ENCODE assay signal across 24 mouse cellular contexts in the genomic region with DNA sequence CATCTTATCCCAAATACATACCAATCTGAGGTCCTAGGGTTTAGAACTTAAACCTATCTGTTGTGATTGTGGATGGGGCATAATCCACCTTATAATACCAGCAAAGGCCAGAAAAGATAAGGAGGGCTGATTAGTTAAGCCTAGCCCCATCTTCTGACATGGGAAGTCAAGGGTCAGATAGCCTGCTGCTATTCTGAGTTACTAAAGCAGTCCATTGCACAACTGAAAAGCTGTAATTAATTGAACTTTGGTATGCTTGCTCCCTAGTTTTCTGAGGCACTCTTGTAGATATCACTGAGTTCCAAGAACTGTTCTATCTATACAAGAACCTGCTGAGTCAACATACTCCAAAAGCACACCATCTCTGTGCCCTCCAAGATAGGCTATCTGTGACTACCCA. TPM values are rescaled to one million over a fixed set of nuclear protein-coding genes. Genes with fewer than 3 reads are reported as not detected.
DNase-seq lines count a peak whose midpoint lies in the region; ATAC-seq and TF ChIP-seq lines count a peak whose summit lies in the region.
"Had no signal": no experiment of that assay in that cellular context is flagged by ENCODE, and none has a peak within 500 bp of the region (broad histone marks: within the 10 kb centered on the region; RNA-seq: fewer than 3 reads in every experiment).

No protein-coding gene starts in this region.

- H3K27me3 ChIP-seq in liver, adult 2 months (ENCODE audit: control insufficient read depth, insufficient read depth, low read length) = no peaks in the 10 kb centered on the region
- no peaks in the 10 kb centered on the region for H3K27me3 ChIP-seq in liver, postnatal 0 days (ENCODE audit: insufficient read depth, low read length)
- no peaks in the 10 kb centered on the region for H3K27me3 ChIP-seq in intestine, postnatal 0 days (replicated peaks; ENCODE audit: control insufficient read depth, insufficient read depth, low read length)
- H3K27me3 ChIP-seq: CH12.LX; embryonic facial prominence, embryonic 12.5 days; forebrain, embryonic 13.5 days; forebrain, embryonic 15.5 days had no signal

- H3K4me3 ChIP-seq in liver, adult 2 months (ENCODE audit: insufficient read depth, low read depth, low read length) = no peak overlapping the region
- H3K4me3 ChIP-seq in liver, postnatal 0 days (ENCODE audit: low read depth, low read length) = no peak overlapping the region
- H3K4me3 ChIP-seq in intestine, postnatal 0 days (ENCODE audit: low read depth, low read length) = no peak overlapping the region
- H3K4me3 ChIP-seq: embryonic facial prominence, embryonic 10.5 days; embryonic facial prominence, embryonic 12.5 days; forebrain, embryonic 13.5 days; forebrain, embryonic 15.5 days had no signal

- H3K36me3 ChIP-seq in liver, adult 2 months (ENCODE audit: control insufficient read depth, insufficient read depth, low read length) = no peaks in the 10 kb centered on the region
- H3K36me3 ChIP-seq in liver, postnatal 0 days (replicated peaks; ENCODE audit: insufficient read depth, low read length) = no peaks in the 10 kb centered on the region
- H3K36me3 ChIP-seq in intestine, postnatal 0 days (ENCODE audit: control insufficient read depth, insufficient read depth) = no peaks in the 10 kb centered on the region
- H3K36me3 ChIP-seq: embryonic facial prominence, embryonic 10.5 days; embryonic facial prominence, embryonic 12.5 days; forebrain, embryonic 15.5 days; G1E had no signal

- DNase-seq in liver, adult 2 months (ENCODE audit: extremely low read depth, low read depth, low spot score) = peak; percentile 78
- no peak for DNase-seq in liver, postnatal 0 days
- peak; percentile 52 for DNase-seq in yolk sac, embryonic 10.5 days (ENCODE audit: low spot score)
- DNase-seq in left cerebral cortex, adult 18-20 months (ENCODE audit: low spot score in 2 of 2) = no peak
- DNase-seq in frontal cortex, postnatal 14 days (ENCODE audit: low spot score in 2 of 2) = no peak
- DNase-seq: adrenal gland, adult 8-10 months; adrenal gland, postnatal 14 days; adrenal gland, postnatal 36 days; B cell, adult 2 months; cerebellum, adult 11-12 months; cerebellum, adult 2 months; cerebellum, adult 9-10 months; cerebellum, postnatal 10 days; cerebellum, postnatal 25 days had no signal

- no peaks in the 10 kb centered on the region for H3K9me3 ChIP-seq in liver, postnatal 0 days (ENCODE audit: low read length)
- H3K9me3 ChIP-seq in intestine, postnatal 0 days (ENCODE audit: control insufficient read depth) = no peaks in the 10 kb centered on the region
- H3K9me3 ChIP-seq: embryonic facial prominence, embryonic 10.5 days; embryonic facial prominence, embryonic 12.5 days; forebrain, embryonic 13.5 days; forebrain, embryonic 15.5 days had no signal

- no peaks in the 10 kb centered on the region for H3K79me2 ChIP-seq in liver, adult 2 months (ENCODE audit: control insufficient read depth, insufficient read depth, low read length)

- no peak overlapping the region for H3K4me2 ChIP-seq in liver, postnatal 0 days (ENCODE audit: low read depth, low read length)
- H3K4me2 ChIP-seq in intestine, postnatal 0 days (replicated peaks; ENCODE audit: low read depth) = no peak overlapping the region
- H3K4me2 ChIP-seq: embryonic facial prominence, embryonic 12.5 days; forebrain, embryonic 13.5 days; forebrain, embryonic 15.5 days had no signal

- H3K4me1 ChIP-seq in liver, adult 2 months (ENCODE audit: control insufficient read depth, insufficient read depth, low read length) = peaks cover 2% of the 10 kb centered on the region; the same call in 1 of the 2 replicates
- no peaks in the 10 kb centered on the region for H3K4me1 ChIP-seq in liver, postnatal 0 days (ENCODE audit: insufficient read depth)
- H3K4me1 ChIP-seq in intestine, postnatal 0 days (replicated peaks; ENCODE audit: control insufficient read depth, insufficient read depth, low read length) = 0 out of 2 replicates have a peak, but pooled peaks cover 3% of the 10 kb centered on the region
- H3K4me1 ChIP-seq: embryonic facial prominence, embryonic 10.5 days; embryonic facial prominence, embryonic 12.5 days; forebrain, embryonic 13.5 days; forebrain, embryonic 15.5 days had no signal

- no peak for TF ChIP-seq POLR2A in liver, adult 2 months (IDR thresholded peaks at IDR 0.05; ENCODE audit: extremely low read depth, insufficient read depth, low read length)

- no peak overlapping the region for H3K9ac ChIP-seq in liver, adult 2 months (ENCODE audit: low read depth, low read length)
- H3K9ac ChIP-seq in liver, postnatal 0 days (replicated peaks) = no peak overlapping the region
- H3K9ac ChIP-seq in intestine, postnatal 0 days (ENCODE audit: low read depth, low read length) = no peak overlapping the region
- H3K9ac ChIP-seq: embryonic facial prominence, embryonic 12.5 days; forebrain, embryonic 13.5 days; forebrain, embryonic 15.5 days had no signal

- ATAC-seq in liver, postnatal 0 days = no peak
- peak; percentile 90 for ATAC-seq in intestine, postnatal 0 days
- ATAC-seq: activated CD4-positive, CD25-positive, alpha-beta regulatory T cell, adult 4 months; CD4-positive, CD25-positive, alpha-beta regulatory T cell, adult 4 months; forebrain, embryonic 13.5 days; forebrain, embryonic 15.5 days; Patski had no signal

- no peak for TF ChIP-seq CTCF in liver, adult 2 months (IDR thresholded peaks at IDR 0.05; ENCODE audit: low read depth, low read length)
- no peak for TF ChIP-seq CTCF in liver, postnatal 0 days (IDR thresholded peaks at IDR 0.05; ENCODE audit: low read depth)
- no peak for TF ChIP-seq CTCF in intestine, postnatal 0 days (IDR thresholded peaks at IDR 0.05; ENCODE audit: low read depth)

- no peak for TF ChIP-seq EP300 in liver, postnatal 0 days (IDR thresholded peaks at IDR 0.05; ENCODE audit: low read depth)

- H3K27ac ChIP-seq in liver, adult 2 months (replicated peaks; ENCODE audit: insufficient read depth, low read depth, low read length) = no peak overlapping the region
- no peak overlapping the region for H3K27ac ChIP-seq in liver, postnatal 0 days (ENCODE audit: low read depth)
- peak overlapping the region; percentile 46; the same call in 1 of the 2 replicates for H3K27ac ChIP-seq in intestine, postnatal 0 days (ENCODE audit: low read depth, low read length)
- H3K27ac ChIP-seq: embryonic facial prominence, embryonic 10.5 days; embryonic facial prominence, embryonic 12.5 days; forebrain, embryonic 13.5 days; forebrain, embryonic 15.5 days had no signal

RNA-seq across cellular contexts. Expression of a gene that starts 25.4 kb away (rescaled TPM):
- under 0.01 TPM in 1 of 2 replicates, not detected in the other for total RNA-seq in liver, adult 2 months (2014; rRNA removed)
- polyA plus RNA-seq in liver, adult 2 months (2012; rRNA removed) = not detected in 2 replicates
- 0.05 TPM in 1 of 2 replicates, not detected in the other for polyA plus RNA-seq in liver, postnatal 0 days (2015; fragmentation: Nextera tagmentation; extraction: Ambion mirVana)
- 87.8 and 91.4 TPM in 2 replicates for polyA plus RNA-seq in intestine, postnatal 0 days (2015; fragmentation: Nextera tagmentation; extraction: Ambion mirVana)
- 10 to 100 TPM; 11.9 to 15.5 TPM for total RNA-seq in left cerebral cortex, adult 18-20 months (2021)
- total RNA-seq: CH12.LX had no signal
- polyA plus RNA-seq: activated CD4-positive, CD25-positive, alpha-beta regulatory T cell, adult 4 months; CD4-positive, CD25-positive, alpha-beta regulatory T cell, adult 4 months; G1E had no signal

Comparison
In these comparisons a context has a peak if more than half of its experiments do, and no peak if none do; other contexts are left out.
1. DNase-seq: peak in liver, adult 2 months (single experiment) and yolk sac, embryonic 10.5 days (single experiment); none in liver, postnatal 0 days (single experiment), left cerebral cortex, adult 18-20 months (0 of 2) and frontal cortex, postnatal 14 days (0 of 2).
2. RNA of a gene that starts 25.4 kb away (polyA plus RNA-seq): 87.8 to 91.4 TPM in intestine, postnatal 0 days; 0.05 TPM in liver, postnatal 0 days and not detected in liver, adult 2 months; every median in the first group is over 10 times any median in the second.